Mouse (Mus musculus): ENCODE results near the gene Sfxn5. TPM values are rescaled to one million over a fixed set of nuclear protein-coding genes. Genes with fewer than 3 reads are reported as not detected.

Gene Sfxn5
- total RNA-seq, 2 experiments from 2014 or later, result 5.9 to 7.3 TPM

DNA sequence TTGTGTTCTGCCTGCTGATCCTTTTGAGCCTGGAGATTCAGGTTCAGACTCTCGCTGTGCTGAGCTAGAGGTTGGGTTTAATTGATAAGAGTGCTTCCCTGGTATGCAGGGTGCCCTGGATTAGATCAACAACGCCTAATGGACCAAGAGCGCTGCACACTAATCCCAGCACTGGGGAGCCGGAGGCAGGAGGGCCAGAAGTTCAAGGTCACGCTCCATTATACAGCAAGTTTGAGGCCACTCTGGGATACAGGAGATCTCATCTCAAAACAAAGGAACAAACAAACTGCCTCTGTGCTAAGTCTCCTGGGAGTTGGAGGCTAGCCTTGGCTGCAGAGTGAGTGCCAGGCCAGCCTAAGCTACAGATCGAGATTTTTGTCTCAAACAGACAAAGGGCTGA is 77.6 kb downstream of the Sfxn5 start:
- intact Hi-C loops (cut with DNase I), result no loop called here

DNA sequence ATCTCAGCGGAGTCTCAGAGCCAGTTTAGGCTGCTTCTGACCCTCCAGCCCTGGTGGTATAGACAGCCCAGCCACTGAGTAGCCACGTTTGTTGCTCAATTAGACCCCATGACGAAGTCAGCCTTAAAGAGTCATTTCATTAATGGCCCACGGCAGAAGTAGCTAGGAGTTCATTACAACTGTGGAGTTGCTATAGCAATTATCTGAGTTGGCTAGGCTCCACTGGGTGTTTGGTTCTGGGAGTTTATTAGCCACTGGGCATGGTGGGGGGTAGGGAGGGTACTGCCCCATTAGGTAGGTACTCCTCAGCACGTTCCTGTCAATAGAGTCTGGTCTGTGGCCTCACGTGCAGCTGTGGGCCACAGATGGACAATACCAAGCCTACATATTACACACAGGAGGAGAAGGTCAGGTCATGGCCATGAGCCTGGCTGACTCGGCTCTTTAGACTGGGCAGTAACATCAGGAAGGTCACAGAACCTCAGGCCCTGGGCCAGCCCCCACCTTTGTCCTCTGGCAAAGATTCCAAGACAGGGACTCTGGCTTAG is 79.2 kb downstream of the Sfxn5 start:
- intact Hi-C loops (cut with DNase I), result no loop called here
- H3K27ac ChIP-seq, result peak overlapping the region; percentile 91
- DNase-seq, result peak; percentile 61
- TF ChIP-seq CTCF (IDR thresholded peaks at IDR 0.05), result no peak
- no peak overlapping the region for H3K4me3 ChIP-seq

More for the DNA sequence above, 77.6 kb downstream of the Sfxn5 start:
- Histone ChIP-seq H3K4me3 (no peak overlapping the region), H3K27ac (no peak overlapping the region)
- DNase-seq, result no peak
- TF ChIP-seq CTCF (IDR thresholded peaks at IDR 0.05), result no peak

DNA sequence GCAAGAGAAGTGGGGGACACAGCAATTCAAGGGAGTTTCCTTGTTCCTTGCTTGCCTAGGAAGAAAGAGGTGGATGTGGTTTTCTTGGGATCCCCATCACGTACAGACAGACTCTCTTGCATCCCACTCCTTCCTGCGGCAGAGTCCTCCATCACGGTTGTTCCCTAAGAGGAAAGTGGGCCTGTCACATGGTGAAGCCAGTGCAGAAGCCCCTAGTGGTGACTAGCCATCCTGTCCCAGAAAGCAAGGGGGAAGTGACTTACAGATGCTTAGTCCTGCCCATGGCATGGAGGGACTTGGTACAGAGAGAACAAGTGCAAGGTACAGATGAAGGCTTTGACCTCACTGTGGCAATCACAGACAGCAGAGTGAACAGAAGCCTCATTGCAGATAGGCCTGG is 79.9 kb downstream of the Sfxn5 start:
- intact Hi-C loops (cut with DNase I), result no loop called here
- Histone ChIP-seq H3K4me3 (no peak overlapping the region), H3K27ac (peak overlapping the region; percentile 91; the same call in 1 of the 2 replicates)
- DNase-seq, result no peak
- no peak for TF ChIP-seq CTCF (IDR thresholded peaks at IDR 0.05)

DNA sequence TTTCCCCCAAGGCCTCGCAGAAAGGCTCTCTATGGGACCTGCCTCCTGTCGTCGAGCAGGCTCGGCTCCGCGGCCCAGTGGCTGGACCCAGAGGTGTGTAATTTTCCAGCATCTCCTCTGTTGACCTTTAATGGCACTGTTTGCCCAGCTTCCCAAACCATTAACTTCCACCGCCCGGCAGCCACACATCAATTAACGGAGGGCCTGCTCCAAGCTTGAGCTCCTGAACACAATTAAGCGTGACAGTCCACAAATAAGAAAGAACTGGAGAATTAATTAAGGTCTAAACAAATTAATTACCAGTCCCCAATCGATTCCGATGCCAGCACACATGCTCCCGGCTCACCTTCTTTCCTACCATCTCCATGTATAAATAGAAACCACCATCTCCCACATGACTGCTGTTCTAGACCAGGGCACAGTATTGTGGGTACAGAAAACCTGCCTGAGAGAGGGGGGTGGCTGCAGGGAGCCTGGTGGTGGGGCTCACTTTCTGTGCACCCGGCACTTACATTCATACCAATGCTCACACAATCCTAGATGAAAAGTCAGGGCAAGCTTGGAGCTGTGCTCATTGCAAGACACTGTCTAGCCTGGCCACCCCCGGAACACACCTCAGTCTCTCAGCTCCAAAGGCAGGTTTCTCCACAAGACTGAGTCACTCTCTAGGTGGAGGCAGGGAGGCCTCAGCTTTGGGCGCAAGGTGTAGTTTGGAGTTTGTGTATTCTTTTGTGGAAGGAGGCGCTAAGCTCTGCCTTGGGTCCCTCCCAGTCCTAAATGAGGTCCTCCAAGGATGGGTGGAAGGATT is 80.8 kb downstream of the Sfxn5 start:
- H3K4me3 ChIP-seq, result no peak overlapping the region
- no peak for TF ChIP-seq CTCF (IDR thresholded peaks at IDR 0.05)
- intact Hi-C loops (cut with DNase I), result no loop called here
- H3K27ac ChIP-seq, result peak overlapping the region; percentile 91; the same call in 1 of the 2 replicates
- no peak for DNase-seq

DNA sequence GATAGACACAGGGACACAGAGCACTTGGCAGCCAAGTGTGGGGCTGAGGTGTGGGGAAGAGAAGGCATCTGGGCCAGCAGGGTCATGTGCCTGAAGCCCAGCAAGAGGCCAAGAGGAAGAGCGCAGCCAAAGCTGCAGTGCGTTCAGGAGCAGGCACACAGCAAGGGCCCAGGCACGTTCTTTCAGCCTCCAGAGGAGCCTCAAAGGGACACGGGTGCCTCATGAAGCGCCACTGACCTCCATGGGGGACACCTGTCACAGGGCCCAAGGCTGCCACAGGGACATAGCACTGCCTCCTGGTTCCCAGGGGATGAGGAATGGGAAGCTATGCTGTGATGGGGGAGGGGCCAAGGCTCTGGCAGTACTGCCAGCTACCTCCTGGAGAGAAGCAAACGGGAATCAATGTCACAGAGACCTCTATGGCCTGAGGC is 82.4 kb downstream of the Sfxn5 start:
- DNase-seq, result peak; percentile 87
- no peak for TF ChIP-seq CTCF (IDR thresholded peaks at IDR 0.05)
- Histone ChIP-seq H3K4me3 (no peak overlapping the region), H3K27ac (peak overlapping the region; percentile 91)
- intact Hi-C loops (cut with DNase I), result no loop called here

DNA sequence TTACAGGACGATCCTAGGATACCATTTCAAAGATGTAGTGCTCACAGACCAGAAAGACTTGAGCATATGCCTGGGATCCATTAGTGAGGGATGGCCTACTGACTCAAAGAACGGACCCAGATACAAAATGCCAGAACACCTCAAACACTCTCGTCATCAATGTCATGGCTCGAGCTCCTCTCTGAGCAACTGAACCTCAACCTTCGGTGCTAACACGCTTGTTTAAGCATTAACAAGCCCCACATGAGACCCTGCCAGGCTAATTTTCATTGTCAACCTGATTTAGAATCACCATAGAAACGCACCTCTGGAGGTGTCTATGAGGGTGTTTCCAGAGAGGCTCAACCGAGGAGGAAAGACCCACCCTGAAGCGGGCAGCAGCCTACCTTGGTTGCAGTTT is 83.4 kb downstream of the Sfxn5 start:
- intact Hi-C loops (cut with DNase I), result no loop called here
- H3K27ac ChIP-seq, result peak overlapping the region; percentile 91

DNA sequence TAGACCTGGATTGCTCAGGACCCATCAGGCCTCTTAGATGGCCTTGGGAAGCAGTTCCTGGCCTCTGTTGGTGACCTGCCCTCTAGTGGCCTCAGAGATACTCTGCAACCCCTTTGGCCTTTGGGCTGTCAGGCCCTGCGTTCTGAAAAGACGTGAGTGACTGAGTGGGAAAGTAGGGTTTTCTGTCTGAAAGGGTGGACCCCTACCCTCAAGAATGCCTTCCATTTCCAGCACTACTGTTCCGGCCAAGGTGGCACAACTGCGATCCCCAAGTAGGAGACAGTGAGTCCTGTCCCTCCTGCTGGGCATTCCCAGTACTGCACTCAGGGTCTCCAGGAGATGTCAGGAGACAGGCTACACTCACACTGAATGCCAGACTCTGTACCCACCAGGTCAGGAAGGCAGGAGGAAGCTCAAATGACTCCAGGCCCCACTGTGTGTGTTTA is 94.2 kb downstream of the Sfxn5 start:
- peak; percentile 80 for TF ChIP-seq CTCF (IDR thresholded peaks at IDR 0.05)
- Histone ChIP-seq H3K4me3 (peak overlapping the region; percentile 52), H3K27ac (no peak overlapping the region)
- peak; percentile 69 for DNase-seq
- intact Hi-C loops (cut with DNase I), result loop anchor here (2.0 kb wide), 1 partner anchor 80 kb away; no protein-coding TSS in a partner anchor

More for the DNA sequence above, 83.4 kb downstream of the Sfxn5 start:
- no peak for TF ChIP-seq CTCF (IDR thresholded peaks at IDR 0.05)
- DNase-seq, result no peak
- H3K4me3 ChIP-seq, result no peak overlapping the region

DNA sequence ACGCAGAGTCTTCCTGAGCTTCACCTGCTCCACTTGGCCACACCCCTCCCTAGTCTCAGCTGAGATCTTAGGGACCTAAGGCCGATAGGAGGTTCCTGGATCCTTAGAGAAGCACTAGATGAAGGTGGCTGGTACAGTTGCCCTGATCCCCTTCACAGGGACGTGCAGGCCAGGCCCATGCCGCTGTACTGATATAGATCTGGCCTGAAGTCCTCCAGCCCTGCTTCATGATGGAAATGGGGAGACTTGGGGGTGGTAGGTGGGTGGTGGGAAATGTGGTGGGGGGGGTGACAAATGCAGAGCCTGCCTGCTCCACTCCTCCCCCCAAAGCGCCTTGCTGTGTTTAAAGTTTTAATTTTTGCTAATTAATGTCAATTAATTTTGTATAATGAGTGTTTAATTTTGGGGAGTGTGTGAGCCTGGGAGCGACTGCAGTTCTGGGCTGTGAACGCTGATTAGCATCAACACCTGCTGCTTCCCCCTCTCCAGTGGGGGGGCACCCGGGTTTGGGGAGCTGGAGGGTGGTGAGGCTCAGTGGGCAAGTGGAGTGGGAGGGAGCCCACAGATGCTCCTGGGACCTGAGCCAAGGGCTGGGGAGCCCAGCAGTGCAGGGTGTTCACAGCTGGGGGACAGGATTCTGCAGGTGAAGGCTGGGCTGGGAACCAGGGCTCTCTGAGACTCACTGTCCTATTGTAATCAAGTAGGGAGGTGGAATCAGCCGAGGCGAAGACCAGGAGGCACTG is 95.5 kb downstream of the Sfxn5 start:
- Histone ChIP-seq H3K4me3 (no peak overlapping the region), H3K27ac (no peak overlapping the region)
- TF ChIP-seq CTCF (IDR thresholded peaks at IDR 0.05), result no peak
- intact Hi-C loops (cut with DNase I), result loop anchor here (2.0 kb wide), 1 partner anchor 79 kb away; no protein-coding TSS in a partner anchor
- no peak for DNase-seq

DNA sequence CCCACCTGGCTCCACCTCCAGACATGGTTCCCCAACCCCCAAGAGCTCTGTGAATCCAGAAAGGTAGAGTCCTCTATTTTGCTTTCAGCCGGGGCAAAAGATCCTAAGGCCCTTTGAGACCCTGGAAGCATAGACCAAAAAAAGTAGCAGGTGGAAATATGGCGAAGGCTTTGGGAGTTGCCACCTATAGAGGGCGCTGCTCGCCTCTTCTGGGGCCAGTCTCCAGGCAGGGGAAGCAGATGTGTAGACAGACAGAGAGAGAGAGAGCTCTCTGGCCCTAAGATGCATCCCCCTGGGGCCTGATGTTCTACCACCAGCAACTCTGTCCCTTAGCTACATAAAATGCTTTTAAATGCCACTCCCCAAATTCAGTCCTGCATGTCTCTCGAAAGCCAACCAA is 96.2 kb downstream of the Sfxn5 start:
- TF ChIP-seq CTCF (IDR thresholded peaks at IDR 0.05), result peak; percentile 72
- peak; percentile 49 for DNase-seq
- intact Hi-C loops (cut with DNase I), result no loop called here
- no peak overlapping the region for H3K27ac ChIP-seq
- H3K4me3 ChIP-seq, result no peak overlapping the region

DNA sequence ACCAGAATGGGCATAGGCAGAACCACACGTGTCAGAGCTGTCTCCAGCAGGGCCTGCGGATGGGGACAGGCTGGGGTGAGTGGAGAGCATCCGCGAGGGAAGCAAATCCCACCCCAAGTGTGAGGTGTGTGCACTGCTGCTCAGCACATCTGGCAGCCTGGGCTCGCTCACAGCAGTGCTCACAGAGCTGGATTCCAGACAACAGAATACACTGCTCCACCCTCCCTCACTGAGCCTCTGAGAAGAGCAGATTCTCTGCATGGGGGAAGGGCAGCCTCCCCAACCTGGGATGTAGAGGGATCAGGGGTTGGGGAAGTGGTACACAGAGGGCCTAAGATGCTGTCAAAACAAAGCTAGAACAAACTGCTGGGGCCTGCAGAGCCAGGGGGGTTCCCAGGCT is 98.4 kb downstream of the Sfxn5 start:
- intact Hi-C loops (cut with DNase I), result no loop called here
- TF ChIP-seq CTCF (IDR thresholded peaks at IDR 0.05), result no peak
- no peak overlapping the region for H3K27ac ChIP-seq
- no peak for DNase-seq
- H3K4me3 ChIP-seq, result no peak overlapping the region

DNA sequence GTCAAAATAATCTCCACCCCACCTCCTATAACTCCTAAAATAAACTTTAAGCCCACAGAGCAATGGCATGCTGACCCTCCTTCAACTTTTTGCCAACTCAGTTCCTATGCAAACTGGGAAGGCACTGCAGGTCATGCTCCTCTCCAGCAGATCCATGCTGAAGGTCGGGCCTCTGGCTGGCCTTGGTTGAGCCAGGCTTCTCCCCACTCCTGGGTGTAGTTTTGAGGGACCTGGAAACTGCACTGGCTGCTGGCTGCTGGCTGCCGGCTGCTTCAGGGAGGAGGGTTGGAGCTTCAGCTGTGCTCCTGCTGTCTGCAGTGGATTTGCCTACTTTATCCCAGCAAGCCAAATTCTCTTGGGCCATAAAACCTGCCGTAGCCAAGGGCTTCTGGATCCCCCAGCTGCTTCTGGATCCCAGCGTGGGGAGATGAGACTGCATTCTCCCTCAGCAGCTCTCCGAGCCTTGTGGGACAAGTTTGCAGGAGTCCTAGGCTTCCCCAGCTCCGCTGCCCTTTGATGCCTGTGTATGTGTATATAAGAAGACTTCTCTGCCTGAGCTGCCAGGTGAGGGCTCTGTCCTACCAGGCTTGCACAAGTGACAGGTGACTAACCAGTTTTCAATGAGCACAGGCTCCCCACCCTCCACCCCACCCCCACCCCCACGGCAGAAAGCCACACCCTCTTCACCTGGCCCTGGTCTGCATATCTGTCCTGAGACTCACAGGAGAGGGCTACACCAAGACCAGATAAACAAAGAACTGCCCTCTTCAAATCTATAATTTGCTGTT is 100.2 kb downstream of the Sfxn5 start:
- no peak for TF ChIP-seq CTCF (IDR thresholded peaks at IDR 0.05)
- DNase-seq, result no peak
- no peak overlapping the region for H3K4me3 ChIP-seq
- H3K27ac ChIP-seq, result no peak overlapping the region
- intact Hi-C loops (cut with DNase I), result no loop called here

DNA sequence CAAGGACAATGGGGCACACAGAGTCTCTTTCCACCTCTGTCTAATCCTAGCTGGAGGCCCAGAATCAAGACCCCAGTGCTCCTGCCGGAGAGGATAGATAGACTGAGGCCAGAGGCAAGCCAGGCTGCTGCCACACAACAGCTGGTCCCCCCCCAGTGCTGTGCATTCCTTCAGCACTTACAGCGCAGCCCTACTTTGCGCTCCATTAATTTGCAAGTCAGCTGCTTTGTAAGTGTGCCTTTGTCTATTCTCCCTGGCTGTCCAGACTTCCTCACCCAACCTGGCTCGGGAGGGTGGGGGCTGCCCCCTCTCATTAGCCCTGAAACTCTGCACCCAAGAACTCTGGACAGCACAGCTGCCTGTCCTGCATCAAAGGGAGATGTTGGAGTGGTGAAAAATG is 101.2 kb downstream of the Sfxn5 start:
- intact Hi-C loops (cut with DNase I), result no loop called here
- H3K27ac ChIP-seq, result no peak overlapping the region
- H3K4me3 ChIP-seq, result no peak overlapping the region
- no peak for TF ChIP-seq CTCF (IDR thresholded peaks at IDR 0.05)
- no peak for DNase-seq

Measured in gastrocnemius, adult 2 months (tissue).